Mouse (Mus musculus): ENCODE data around the gene Prr3. TPM values are rescaled to one million over a fixed set of nuclear protein-coding genes. Genes with fewer than 3 reads are reported as not detected.
A peak's percentile ranks its signal among the peaks of the same experiment; 100 is the strongest.

The Prr3 gene
- total and polyA plus RNA-seq, 3 experiments = 4.0 to 32.0 (median 5.5) TPM

DNA sequence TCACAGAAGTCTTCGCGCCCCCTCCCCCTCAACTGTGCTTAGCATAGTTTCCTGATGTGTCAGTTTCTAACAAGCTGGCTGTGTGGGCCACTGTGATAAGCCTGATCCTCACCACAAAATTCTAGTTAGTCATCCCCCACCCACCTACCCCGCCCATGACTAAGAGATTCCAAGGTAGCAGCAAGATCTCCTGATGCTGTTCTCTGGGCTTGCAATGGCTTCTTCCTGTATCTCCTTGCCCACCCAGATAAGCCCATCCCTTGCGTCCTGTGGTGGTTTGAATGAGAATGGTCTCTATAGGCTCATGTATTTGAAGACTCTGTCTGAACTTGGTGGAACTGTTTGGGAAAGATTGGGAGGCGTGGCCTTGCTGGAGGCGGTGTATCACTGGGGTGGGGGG, 21.9 kb upstream of the Prr3 start:
- Histone ChIP-seq H3K9me3 (replicated peaks; ENCODE audit: low read length) (peaks cover 31% of the 10 kb centered on the region), H3K4me2 (ENCODE audit: insufficient read depth, low read depth, poor library complexity, severe bottlenecking) (no peak overlapping the region), H3K36me3 (replicated peaks in 1 of 2; ENCODE audit: control insufficient read depth in 1 of 2, insufficient read depth in 1 of 2, low read length in 1 of 2) (peaks cover 18 to 40% of the 10 kb centered on the region in 2 experiments), H3K79me2 (replicated peaks; ENCODE audit: control insufficient read depth, extremely low read depth, insufficient read depth, poor library complexity, severe bottlenecking) (peaks cover 49% of the 10 kb centered on the region), H3K9ac (ENCODE audit: insufficient read depth, low read depth) (no peak overlapping the region), H3K4me3 (replicated peaks in 1 of 3; ENCODE audit: low read depth in 2 of 3, low read length in 2 of 3, poor library complexity in 1 of 3) (no peak overlapping the region), H3K27ac (ENCODE audit: insufficient read depth, low read depth) (peak overlapping the region; percentile 61), H3K27me3 (replicated peaks) (no peaks in the 10 kb centered on the region), H3K4me1 (ENCODE audit: control insufficient read depth in 1 of 2, insufficient read depth in 2 of 2) (peaks cover 3 to 33% of the 10 kb centered on the region in 2 experiments; a peak in 2 of 4 replicates)
- in situ Hi-C loops (cut with MboI; ENCODE audit: low pct_ligation_motif_present, low pct_unique_long_range_greater_than_20kb, low sequenced_read_pairs) = no loop called here
- dilution Hi-C loops (cut with MboI; ENCODE audit: extremely low pct_ligation_motif_present, extremely low pct_unique_long_range_greater_than_20kb, low sequenced_read_pairs) = no loop called here
- TF ChIP-seq EP300 (IDR thresholded peaks at IDR 0.05; ENCODE audit: low read length) = no peak
- peak; percentile 37; the same call in 1 of the 2 replicates for TF ChIP-seq ETS1 (conservative IDR thresholded peaks at IDR 0.05; ENCODE audit: low read depth, low read length)
- DNase-seq (ENCODE audit: extremely low read depth) = peak; percentile 74

DNA sequence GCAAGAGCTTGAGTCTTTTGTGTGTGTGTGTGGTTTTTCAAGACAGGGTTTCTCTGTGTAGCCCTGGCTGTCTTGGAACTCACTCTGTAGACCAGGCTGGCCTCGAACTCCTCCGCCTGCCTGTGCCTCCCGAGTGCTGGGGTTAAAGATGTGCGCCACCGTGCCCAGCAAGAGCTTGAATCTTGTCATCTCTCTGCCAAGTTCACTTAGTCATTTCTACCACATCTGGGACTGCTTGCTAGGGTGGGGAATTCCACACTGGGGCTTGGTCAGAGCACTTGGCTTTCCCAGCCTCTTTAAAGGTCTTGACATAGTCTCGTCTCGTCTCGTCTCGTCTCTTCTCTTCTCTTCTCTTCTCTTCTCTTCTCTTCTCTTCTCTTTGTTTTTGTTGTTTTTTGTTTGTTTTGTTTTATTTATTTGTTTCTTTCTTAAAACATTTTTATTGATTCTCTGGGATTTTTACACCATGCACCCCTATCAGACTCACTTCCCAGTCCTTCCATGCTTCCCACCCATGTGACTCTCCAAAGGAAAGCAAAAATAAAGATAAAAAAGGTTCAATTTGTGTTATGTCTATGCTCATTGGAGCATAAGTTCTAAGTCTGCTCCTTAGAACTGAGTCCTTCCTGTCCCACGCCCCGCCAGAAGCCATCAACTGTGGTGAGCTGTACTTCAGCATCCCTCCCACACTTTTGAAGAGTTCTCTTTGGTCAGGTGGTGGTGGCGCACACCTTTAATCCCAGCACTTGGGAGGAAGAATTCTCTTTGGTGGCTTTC, 21.3 kb upstream of the Prr3 start:
- H3K27me3 ChIP-seq (replicated peaks) = no peaks in the 10 kb centered on the region
- H3K79me2 ChIP-seq (replicated peaks; ENCODE audit: control insufficient read depth, extremely low read depth, insufficient read depth, poor library complexity, severe bottlenecking) = peaks cover 48% of the 10 kb centered on the region
- dilution Hi-C loops (cut with MboI; ENCODE audit: extremely low pct_ligation_motif_present, extremely low pct_unique_long_range_greater_than_20kb, low sequenced_read_pairs) (no loop called here), in situ Hi-C loops (cut with MboI; ENCODE audit: low pct_ligation_motif_present, low pct_unique_long_range_greater_than_20kb, low sequenced_read_pairs) (no loop called here)
- peaks cover 18 to 38% of the 10 kb centered on the region in 2 experiments for H3K36me3 ChIP-seq (replicated peaks in 1 of 2; ENCODE audit: control insufficient read depth in 1 of 2, insufficient read depth in 1 of 2, low read length in 1 of 2)
- H3K4me2 ChIP-seq (ENCODE audit: insufficient read depth, low read depth, poor library complexity, severe bottlenecking) = peak overlapping the region; percentile 85
- H3K4me3 ChIP-seq (replicated peaks in 1 of 3; ENCODE audit: low read depth in 2 of 3, low read length in 2 of 3, poor library complexity in 1 of 3) = no peak overlapping the region
- H3K4me1 ChIP-seq (ENCODE audit: control insufficient read depth in 1 of 2, insufficient read depth in 2 of 2) = peaks cover 5 to 33% of the 10 kb centered on the region in 2 experiments; a peak in 2 of 4 replicates
- H3K9ac ChIP-seq (ENCODE audit: insufficient read depth, low read depth) = peak overlapping the region; percentile 66
- peak overlapping the region; percentile 87 for H3K27ac ChIP-seq (ENCODE audit: insufficient read depth, low read depth)
- H3K9me3 ChIP-seq (replicated peaks; ENCODE audit: low read length) = peaks cover 31% of the 10 kb centered on the region
- TF ChIP-seq ZMIZ1 (IDR thresholded peaks at IDR 0.05; ENCODE audit: low read depth, low read length) (peak; percentile 18; the same call in 1 of the 2 replicates), SIN3A (IDR thresholded peaks at IDR 0.05; ENCODE audit: low read length) (peak; percentile 68; the same call in 1 of the 2 replicates), ZNF384 (IDR thresholded peaks at IDR 0.05; ENCODE audit: low read depth, low read length) (no peak), BHLHE40 (IDR thresholded peaks at IDR 0.05; ENCODE audit: low read depth, low read length) (peak; percentile 53), MAX (IDR thresholded peaks at IDR 0.05; ENCODE audit: low read length) (peak; percentile 23; the same call in 1 of the 2 replicates), TCF12 (IDR thresholded peaks at IDR 0.05; ENCODE audit: low read depth, low read length) (peak; percentile 76), MYC (IDR thresholded peaks at IDR 0.05; ENCODE audit: low read depth, low read length) (peak; percentile 68), MXI1 (IDR thresholded peaks at IDR 0.05; ENCODE audit: low read depth, low read length) (peak; percentile 53; the same call in 1 of the 2 replicates), UBTF (IDR thresholded peaks at IDR 0.05; ENCODE audit: low read depth, low read length) (no peak), MEF2A (IDR thresholded peaks at IDR 0.05; ENCODE audit: borderline replicate concordance, low read depth, low read length) (0 out of 2 replicates have a peak, but pooled peaks have one; percentile 22), CHD1 (IDR thresholded peaks at IDR 0.05; ENCODE audit: low read depth, low read length) (peak; percentile 66; the same call in 1 of the 2 replicates), EP300 (IDR thresholded peaks at IDR 0.05; ENCODE audit: low read length) (peak; percentile 85), USF1 (IDR thresholded peaks at IDR 0.05; ENCODE audit: low read depth, low read length) (no peak), ELF1 (IDR thresholded peaks at IDR 0.05; ENCODE audit: low read depth, low read length) (no peak), CHD2 (IDR thresholded peaks at IDR 0.05; ENCODE audit: low read length) (0 out of 2 replicates have a peak, but pooled peaks have one; percentile 30), ETS1 (conservative IDR thresholded peaks at IDR 0.05; ENCODE audit: low read depth, low read length) (peak; percentile 81), MAZ (IDR thresholded peaks at IDR 0.05; ENCODE audit: low read depth, low read length) (peak; percentile 45; the same call in 1 of the 2 replicates), CTCF (conservative IDR thresholded peaks at IDR 0.05 in 1 of 2, IDR thresholded peaks at IDR 0.05 in 1 of 2; ENCODE audit: low read depth in 2 of 2, low read length in 2 of 2) (no peak), POLR2A (IDR thresholded peaks at IDR 0.05; ENCODE audit: low read depth, low read length) (peak; percentile 39; the same call in 1 of the 2 replicates), ZC3H11A (IDR thresholded peaks at IDR 0.05; ENCODE audit: low read depth, low read length) (no peak), JUND (conservative IDR thresholded peaks at IDR 0.05; ENCODE audit: low read depth, low read length) (peak; percentile 67), IRF4 (IDR thresholded peaks at IDR 0.05; ENCODE audit: low read depth, low read length) (peak; percentile 90), RCOR1 (conservative IDR thresholded peaks at IDR 0.05; ENCODE audit: low read depth, low read length) (0 out of 2 replicates have a peak, but pooled peaks have one; percentile 53), PAX5 (IDR thresholded peaks at IDR 0.05; ENCODE audit: low read length) (no peak), NRF1 (IDR thresholded peaks at IDR 0.05; ENCODE audit: low read depth, low read length) (no peak)
- DNase-seq (ENCODE audit: extremely low read depth) = peak; percentile 81

Measured in CH12.LX (cell line).